Mouse (Mus musculus) liver, embryonic 14.5 days (tissue): ENCODE measurements around the gene Ap2s1. TPM values are rescaled to one million over a fixed set of nuclear protein-coding genes. Genes with fewer than 3 reads are reported as not detected.

Experiments
- ATAC-seq: fragments of 200-750 bp; cut with Nextera tagmentation; 2 replicates; pipeline ENCODE4 v1.8.0; 2017; ENCODE audit warnings: moderate number of reproducible peaks, mild to moderate bottlenecking, moderate library complexity; ENCODE audit not compliant: insufficient read depth
- DNase-seq, 3 experiments: peaks; one replicate each; pipeline ENCODE4 v3.0.0-alpha.2; 2012 to 2013; ENCODE audit warnings: low read depth in 3 of 3, low spot score in 3 of 3
- H3K27ac ChIP-seq: fragments of 300-500 bp; sonication (generic); 2 replicates; pipeline ENCODE4 v1.5.1; 2014; ENCODE audit warnings: moderate library complexity, mild to moderate bottlenecking, control low read depth, inconsistent platforms
- H3K27me3 ChIP-seq: fragments of 300-500 bp; sonication (generic); 2 replicates; pipeline ENCODE4 v1.6.1; 2014; ENCODE audit warnings: mild to moderate bottlenecking, low read length, moderate library complexity; ENCODE audit not compliant: control insufficient read depth, insufficient read depth
- H3K36me3 ChIP-seq: fragments of 300-500 bp; sonication (generic); replicated peaks from 2 replicates; pipeline ENCODE4 v1.6.1; 2014; ENCODE audit warnings: low read depth; ENCODE audit not compliant: control insufficient read depth, insufficient read depth
- H3K4me1 ChIP-seq, 2 experiments: fragments of 200-500 bp in 1 of 2; fragments of 300-500 bp in 1 of 2; sonication (generic) in 1 of 2; replicated peaks; 2 replicates each; pipeline ENCODE4 v1.6.1; 2012 to 2014; ENCODE audit warnings: antibody characterized with exemption in 1 of 2, inconsistent platforms in 1 of 2, low read length in 1 of 2; ENCODE audit not compliant: control insufficient read depth in 2 of 2, insufficient read depth in 2 of 2
- H3K4me2 ChIP-seq: fragments of 300-500 bp; sonication (generic); 2 replicates; pipeline ENCODE4 v1.6.1; 2014; ENCODE audit warnings: low read depth, mild to moderate bottlenecking, control low read depth, moderate library complexity
- H3K4me3 ChIP-seq, 2 experiments: fragments of 200-500 bp in 1 of 2; fragments of 300-500 bp in 1 of 2; sonication (generic) in 1 of 2; 2 replicates each; pipeline ENCODE4 v1.5.1; 2012 to 2014; ENCODE audit warnings: low read depth in 2 of 2, low read length in 2 of 2, mild to moderate bottlenecking in 2 of 2, control low read depth in 1 of 2, inconsistent platforms in 1 of 2, moderate library complexity in 1 of 2; ENCODE audit not compliant: insufficient read depth in 1 of 2
- H3K9ac ChIP-seq: fragments of 300-500 bp; sonication (generic); replicated peaks from 2 replicates; pipeline ENCODE4 v1.6.1; 2014; ENCODE audit warnings: mild to moderate bottlenecking, control low read depth, moderate library complexity
- H3K9me3 ChIP-seq: fragments of 300-500 bp; sonication (generic); 2 replicates; pipeline ENCODE4 v1.6.1; 2016; ENCODE audit warnings: low read length, mixed read lengths; ENCODE audit not compliant: control insufficient read depth
- CTCF ChIP-seq: IDR thresholded peaks from 2 replicates; pipeline ENCODE4 v1.5.1; 2016; ENCODE audit warnings: antibody characterized with exemption, low read depth, control low read depth
- EP300 ChIP-seq: IDR thresholded peaks from 2 replicates; pipeline ENCODE4 v1.6.1; 2016; ENCODE audit warnings: antibody characterized with exemption, low read depth
- WGBS: fragments of 180-500 bp; shearing (Covaris S2); extraction: QIAGEN DNeasy Blood & Tissue Kit; methylation state at CpG from one replicate; pipeline ENCODE4 v1.1.7; 2014; ENCODE audit not compliant: insufficient replicate concordance; 5-methylcytosine and 5-hydroxymethylcytosine counted together
- polyA plus RNA-seq, 2 experiments: library from polyadenylated mRNA; depleted of rRNA in 1 of 2; stranded (reverse) in 1 of 2; unstranded in 1 of 2; fragments of >200 nt; fragmentation: Nextera tagmentation in 1 of 2; extraction: Ambion mirVana in 1 of 2; gene quantifications; 2 replicates each; pipeline versions ENCODE4 v1.2.1 to v1.2.3; 2012 to 2014

The Ap2s1 gene
- polyA plus RNA-seq, 2 experiments = 175 to 176 TPM

GRCm38 (mm10) chr7:16761005-16761481, 22.8 kb downstream of the Ap2s1 start:
- DNase-seq (no peak), ATAC-seq (no peak)
- Histone ChIP-seq H3K36me3 (no peaks in the 10 kb centered on the region), H3K27me3 (no peaks in the 10 kb centered on the region), H3K4me2 (no peak overlapping the region), H3K4me1 (peaks cover 0 to 2% of the 10 kb centered on the region in 2 experiments; a peak in 1 of 4 replicates), H3K9me3 (no peaks in the 10 kb centered on the region), H3K9ac (no peak overlapping the region), H3K27ac (no peak overlapping the region), H3K4me3 (no peak overlapping the region)
- TF ChIP-seq EP300 (no peak), CTCF (no peak)
- 43% methylated on average over 10 of the region's 10 CpGs for WGBS

GRCm38 (mm10) chr7:16761630-16762029, 23.4 kb downstream of the Ap2s1 start:
- TF ChIP-seq CTCF (no peak), EP300 (no peak)
- Histone ChIP-seq H3K27me3 (no peaks in the 10 kb centered on the region), H3K4me1 (peaks cover 0 to 2% of the 10 kb centered on the region in 2 experiments; a peak in 1 of 4 replicates), H3K4me2 (no peak overlapping the region), H3K9ac (no peak overlapping the region), H3K9me3 (no peaks in the 10 kb centered on the region), H3K36me3 (no peaks in the 10 kb centered on the region), H3K27ac (no peak overlapping the region), H3K4me3 (no peak overlapping the region)
- 48% methylated on average over 5 of the region's 5 CpGs for WGBS
- ATAC-seq = no peak
- no peak for DNase-seq

GRCm38 (mm10) chr7:16763463-16764218, 25.4 kb downstream of the Ap2s1 start:
- no peak for TF ChIP-seq CTCF
- no peak for TF ChIP-seq EP300
- 73% methylated on average over 7 of the region's 7 CpGs for WGBS
- no peaks in the 10 kb centered on the region for H3K9me3 ChIP-seq
- H3K36me3 ChIP-seq = no peaks in the 10 kb centered on the region
- H3K27ac ChIP-seq = no peak overlapping the region
- H3K4me3 ChIP-seq = no peak overlapping the region
- no peak overlapping the region for H3K4me2 ChIP-seq
- no peak overlapping the region for H3K9ac ChIP-seq
- ATAC-seq (no peak), DNase-seq (no peak)
- peaks cover 0 to 2% of the 10 kb centered on the region in 2 experiments; a peak in 1 of 4 replicates for H3K4me1 ChIP-seq
- H3K27me3 ChIP-seq = no peaks in the 10 kb centered on the region

- H3K36me3 ChIP-seq = no peaks in the 10 kb centered on the region
- no peaks in the 10 kb centered on the region for H3K9me3 ChIP-seq
- H3K27me3 ChIP-seq = no peaks in the 10 kb centered on the region
- H3K4me2 ChIP-seq = no peak overlapping the region
- no peak overlapping the region for H3K9ac ChIP-seq
- no peak overlapping the region for H3K4me3 ChIP-seq
- H3K4me1 ChIP-seq = no peaks in the 10 kb centered on the region
- 64% methylated on average over 2 of the region's 2 CpGs for WGBS
- H3K27ac ChIP-seq = no peak overlapping the region
- ATAC-seq (no peak), DNase-seq (no peak)
- TF ChIP-seq EP300 = no peak
- no peak for TF ChIP-seq CTCF
Observed at GRCm38 (mm10) chr7:16766443-16766842, 28.2 kb downstream of the Ap2s1 start.

- 50% methylated on average over 5 of the region's 5 CpGs for WGBS
- no peaks in the 10 kb centered on the region for H3K27me3 ChIP-seq
- H3K4me1 ChIP-seq = peaks cover 4% of the 10 kb centered on the region in 2 experiments
- no peak overlapping the region for H3K9ac ChIP-seq
- ATAC-seq (no peak), DNase-seq (no peak)
- H3K9me3 ChIP-seq = no peaks in the 10 kb centered on the region
- no peak for TF ChIP-seq CTCF
- no peak for TF ChIP-seq EP300
- H3K36me3 ChIP-seq = no peaks in the 10 kb centered on the region
- no peak overlapping the region for H3K4me3 ChIP-seq
- H3K4me2 ChIP-seq = no peak overlapping the region
- no peak overlapping the region for H3K27ac ChIP-seq
Observed at GRCm38 (mm10) chr7:16775888-16776287, 37.7 kb downstream of the Ap2s1 start.
